Mouse (Mus musculus) intestine, embryonic 15.5 days (tissue): ENCODE results near the gene Gm20605. TPM values are rescaled to one million over a fixed set of nuclear protein-coding genes. Genes with fewer than 3 reads are reported as not detected.
"Not testable (repeated sequence)": the region's sequence is repeated elsewhere in the genome, so short reads cannot be mapped to it uniquely, and the experiment has no call there.

ENCODE experiments used
- ATAC-seq: fragments of 200-750 bp; cut with Nextera tagmentation; 2 replicates; pipeline ENCODE4 v1.8.0; 2017; ENCODE audit warnings: moderate TSS enrichment, moderate library complexity
- H3K27ac ChIP-seq: fragments of 300-500 bp; sonication (generic); 2 replicates; pipeline ENCODE4 v1.5.1; 2015; ENCODE audit warnings: mild to moderate bottlenecking, inconsistent platforms
- H3K27me3 ChIP-seq: fragments of 300-500 bp; sonication (generic); replicated peaks from 2 replicates; pipeline ENCODE4 v1.6.1; 2015; ENCODE audit warnings: inconsistent platforms
- H3K36me3 ChIP-seq: fragments of 300-500 bp; sonication (generic); 2 replicates; pipeline ENCODE4 v1.6.1; 2015; ENCODE audit warnings: inconsistent platforms
- H3K4me1 ChIP-seq: fragments of 300-500 bp; sonication (generic); replicated peaks from 2 replicates; pipeline ENCODE4 v1.6.1; 2015; ENCODE audit warnings: inconsistent platforms
- H3K4me2 ChIP-seq: fragments of 300-500 bp; sonication (generic); replicated peaks from 2 replicates; pipeline ENCODE4 v1.6.1; 2015; ENCODE audit warnings: mild to moderate bottlenecking, inconsistent platforms
- H3K4me3 ChIP-seq: fragments of 300-500 bp; sonication (generic); replicated peaks from 2 replicates; pipeline ENCODE4 v1.5.1; 2015; ENCODE audit warnings: inconsistent platforms
- H3K9ac ChIP-seq: fragments of 300-500 bp; sonication (generic); 2 replicates; pipeline ENCODE4 v1.6.1; 2015; ENCODE audit warnings: inconsistent platforms
- H3K9me3 ChIP-seq: fragments of 300-500 bp; sonication (generic); 2 replicates; pipeline ENCODE4 v1.6.1; 2016; ENCODE audit warnings: inconsistent platforms
- WGBS: fragments of 180-500 bp; shearing (Covaris S2); methylation state at CpG from one replicate; pipeline ENCODE4 v1.1.7; 2015; 5-methylcytosine and 5-hydroxymethylcytosine counted together
- polyA plus RNA-seq: library from polyadenylated mRNA; unstranded; fragments of >200 nt; fragmentation: Nextera tagmentation; extraction: Ambion mirVana; gene quantifications from 2 replicates; pipeline ENCODE4 v1.2.1, GENCODE M21; 2015

The Gm20605 gene
- polyA plus RNA-seq, 1 experiment from 2014 or later: 7.4 TPM

GRCm38 (mm10) chr5:137600619-137601364 lies 28.2 kb upstream of the Gm20605 start, which contains the start of gene Mospd3:
TSS of gene Mospd3 (minus strand) at chr5:137601058.
- H3K4me2 ChIP-seq: peak within 1 kb of the TSS; percentile 93
- H3K4me1 ChIP-seq: peaks cover 20% of the 10 kb centered on the region
- H3K4me3 ChIP-seq: peak within 1 kb of the TSS; percentile 66
- no peaks in the 10 kb centered on the region for H3K27me3 ChIP-seq
- WGBS: 0% methylated on average over 41 of the region's 41 CpGs
- no peaks in the 10 kb centered on the region for H3K9me3 ChIP-seq
- peak within 1 kb of the TSS; percentile 86 for H3K9ac ChIP-seq
- peak within 1 kb of the TSS; percentile 85 for H3K27ac ChIP-seq
- peak; percentile 96 for ATAC-seq
- 0 out of 2 replicates have a peak, but pooled peaks cover under 1% of the 10 kb centered on the region for H3K36me3 ChIP-seq

GRCm38 (mm10) chr5:137601365-137601729 lies 27.6 kb upstream of the Gm20605 start:
- 0% methylated on average over 22 of the region's 22 CpGs for WGBS
- H3K4me1 ChIP-seq: peaks cover 20% of the 10 kb centered on the region
- peak overlapping the region; percentile 65 for H3K9ac ChIP-seq
- ATAC-seq: no peak; the same call in 1 of the 2 replicates
- no peaks in the 10 kb centered on the region for H3K9me3 ChIP-seq
- peak overlapping the region; percentile 66 for H3K4me3 ChIP-seq
- peak overlapping the region; percentile 63 for H3K4me2 ChIP-seq
- peak overlapping the region; percentile 65 for H3K27ac ChIP-seq
- 0 out of 2 replicates have a peak, but pooled peaks cover 6% of the 10 kb centered on the region for H3K36me3 ChIP-seq
- no peaks in the 10 kb centered on the region for H3K27me3 ChIP-seq

GRCm38 (mm10) chr5:137607860-137608653 lies 20.9 kb upstream of the Gm20605 start:
- Histone ChIP-seq H3K27ac (no peak overlapping the region), H3K9ac (peak overlapping the region; percentile 28; the same call in 1 of the 2 replicates), H3K9me3 (no peaks in the 10 kb centered on the region), H3K4me3 (peak overlapping the region; percentile 14), H3K27me3 (no peaks in the 10 kb centered on the region), H3K36me3 (0 out of 2 replicates have a peak, but pooled peaks cover 8% of the 10 kb centered on the region), H3K4me2 (peak overlapping the region; percentile 51), H3K4me1 (peaks cover 48% of the 10 kb centered on the region)
- WGBS: 27% methylated on average over 26 of the region's 26 CpGs
- no peak for ATAC-seq

- H3K4me3 ChIP-seq: peak overlapping the region; percentile 14
- no peaks in the 10 kb centered on the region for H3K27me3 ChIP-seq
- peak overlapping the region; percentile 28; the same call in 1 of the 2 replicates for H3K9ac ChIP-seq
- peaks cover 54% of the 10 kb centered on the region for H3K4me1 ChIP-seq
- ATAC-seq: no peak
- 30% methylated on average over 23 of the region's 23 CpGs for WGBS
- no peak overlapping the region for H3K27ac ChIP-seq
- H3K9me3 ChIP-seq: no peaks in the 10 kb centered on the region
- peak overlapping the region; percentile 51 for H3K4me2 ChIP-seq
- H3K36me3 ChIP-seq: 0 out of 2 replicates have a peak, but pooled peaks cover 8% of the 10 kb centered on the region
These were observed 20.3 kb upstream of the Gm20605 start for GRCm38 (mm10) chr5:137608654-137609190.

- no peak for ATAC-seq
- Histone ChIP-seq H3K9ac (no peak overlapping the region), H3K36me3 (0 out of 2 replicates have a peak, but pooled peaks cover 8% of the 10 kb centered on the region), H3K4me1 (peaks cover 54% of the 10 kb centered on the region), H3K4me3 (no peak overlapping the region), H3K27ac (no peak overlapping the region), H3K27me3 (no peaks in the 10 kb centered on the region), H3K4me2 (peak overlapping the region; percentile 59), H3K9me3 (no peaks in the 10 kb centered on the region)
- 65% methylated on average over 3 of the region's 3 CpGs for WGBS
These were observed 19.7 kb upstream of the Gm20605 start for GRCm38 (mm10) chr5:137609292-137609691.

GRCm38 (mm10) chr5:137610056-137610455 lies 18.9 kb upstream of the Gm20605 start:
- H3K4me1 ChIP-seq: peaks cover 54% of the 10 kb centered on the region

GRCm38 (mm10) chr5:137610548-137611244 lies 18.3 kb upstream of the Gm20605 start:
- Histone ChIP-seq H3K27ac (peak overlapping the region; percentile 90), H3K4me2 (peak overlapping the region; percentile 59), H3K4me1 (peaks cover 54% of the 10 kb centered on the region), H3K27me3 (no peaks in the 10 kb centered on the region), H3K36me3 (0 out of 2 replicates have a peak, but pooled peaks cover 8% of the 10 kb centered on the region), H3K9me3 (no peaks in the 10 kb centered on the region), H3K9ac (peak overlapping the region; percentile 28), H3K4me3 (peak overlapping the region; percentile 37)
- WGBS: 11% methylated on average over 12 of the region's 12 CpGs
- ATAC-seq: peak; percentile 44

More at GRCm38 (mm10) chr5:137610056-137610455, 18.9 kb upstream of the Gm20605 start:
- WGBS: 57% methylated on average over 4 of the region's 4 CpGs
- Histone ChIP-seq H3K9ac (peak overlapping the region; percentile 28), H3K4me3 (peak overlapping the region; percentile 37), H3K27ac (peak overlapping the region; percentile 28; the same call in 1 of the 2 replicates), H3K4me2 (peak overlapping the region; percentile 59), H3K36me3 (0 out of 2 replicates have a peak, but pooled peaks cover 8% of the 10 kb centered on the region), H3K27me3 (no peaks in the 10 kb centered on the region), H3K9me3 (no peaks in the 10 kb centered on the region)
- ATAC-seq: no peak

GRCm38 (mm10) chr5:137611245-137611602 lies 17.8 kb upstream of the Gm20605 start:
- Histone ChIP-seq H3K4me2 (peak overlapping the region; percentile 59), H3K4me3 (peak overlapping the region; percentile 37), H3K9ac (peak overlapping the region; percentile 28), H3K9me3 (no peaks in the 10 kb centered on the region), H3K4me1 (peaks cover 54% of the 10 kb centered on the region), H3K36me3 (0 out of 2 replicates have a peak, but pooled peaks cover 2% of the 10 kb centered on the region), H3K27ac (peak overlapping the region; percentile 90), H3K27me3 (no peaks in the 10 kb centered on the region)
- WGBS: 24% methylated on average over 6 of the region's 6 CpGs
- peak; percentile 51; the same call in 1 of the 2 replicates for ATAC-seq

GRCm38 (mm10) chr5:137613076-137613475 lies 15.9 kb upstream of the Gm20605 start:
- Histone ChIP-seq H3K27me3 (no peaks in the 10 kb centered on the region), H3K27ac (peak overlapping the region; percentile 76; the same call in 1 of the 2 replicates), H3K4me2 (no peak overlapping the region; the same call in 1 of the 2 replicates)

GRCm38 (mm10) chr5:137613550-137613949 lies 15.4 kb upstream of the Gm20605 start, which contains the start of gene Pcolce:
TSS of gene Pcolce (minus strand) at chr5:137613784.
- H3K9ac ChIP-seq: no peak within 1 kb of the TSS
- H3K4me2 ChIP-seq: no peak within 1 kb of the TSS; the same call in 1 of the 2 replicates
- peak within 1 kb of the TSS; percentile 76 for H3K27ac ChIP-seq
- peak; percentile 77 for ATAC-seq
- no peak within 1 kb of the TSS for H3K4me3 ChIP-seq
- H3K27me3 ChIP-seq: no peaks in the 10 kb centered on the region
- WGBS: 29% methylated on average over 11 of the region's 11 CpGs
- H3K4me1 ChIP-seq: peaks cover 45% of the 10 kb centered on the region
- no peaks in the 10 kb centered on the region for H3K36me3 ChIP-seq
- no peaks in the 10 kb centered on the region for H3K9me3 ChIP-seq

More at GRCm38 (mm10) chr5:137613076-137613475, 15.9 kb upstream of the Gm20605 start:
- H3K9me3 ChIP-seq: no peaks in the 10 kb centered on the region
- H3K4me3 ChIP-seq: no peak overlapping the region
- ATAC-seq: peak; percentile 1; the same call in 1 of the 2 replicates
- H3K4me1 ChIP-seq: peaks cover 50% of the 10 kb centered on the region
- H3K36me3 ChIP-seq: no peaks in the 10 kb centered on the region
- H3K9ac ChIP-seq: no peak overlapping the region
- 64% methylated on average over 5 of the region's 5 CpGs for WGBS

GRCm38 (mm10) chr5:137614921-137615320 lies 14.1 kb upstream of the Gm20605 start:
- H3K27me3 ChIP-seq, H3K9me3 ChIP-seq, H3K9ac ChIP-seq, H3K36me3 ChIP-seq, H3K4me3 ChIP-seq, ATAC-seq, H3K27ac ChIP-seq, H3K4me2 ChIP-seq: not testable (repeated sequence)
- H3K4me1 ChIP-seq: peaks cover 32% of the 10 kb centered on the region
- WGBS: 92% methylated on average over 2 of the region's 2 CpGs
